Mouse (Mus musculus): ENCODE measurements around the gene Efcab5.
"Not testable (repeated sequence)": the region's sequence is repeated elsewhere in the genome, so short reads cannot be mapped to it uniquely, and the experiment has no call there.

Gene Efcab5

GRCm38 (mm10) chr11:77096991-77097390, 91.8 kb downstream of the Efcab5 start:
- DNase-seq (ENCODE audit: low spot score in 2 of 2): no peak

- no peak for DNase-seq (ENCODE audit: low spot score in 2 of 2)
Measured at GRCm38 (mm10) chr11:77096581-77096980, 92.2 kb downstream of the Efcab5 start.

- no peak for DNase-seq (ENCODE audit: low spot score in 2 of 2)
Measured at GRCm38 (mm10) chr11:77095206-77095605, 93.6 kb downstream of the Efcab5 start.

- DNase-seq (ENCODE audit: low spot score in 2 of 2): no peak
Measured at GRCm38 (mm10) chr11:77094136-77094535, 94.6 kb downstream of the Efcab5 start.

GRCm38 (mm10) chr11:77093208-77093607, 95.6 kb downstream of the Efcab5 start:
- DNase-seq (ENCODE audit: low spot score in 2 of 2): peak in 1 of 2 experiments; percentile 24

- no peak for DNase-seq (ENCODE audit: low spot score in 2 of 2)
Measured at GRCm38 (mm10) chr11:77089162-77089561, 99.6 kb downstream of the Efcab5 start.

GRCm38 (mm10) chr11:77087004-77087403, 101.8 kb downstream of the Efcab5 start:
- DNase-seq (ENCODE audit: low spot score in 2 of 2): no peak

- DNase-seq (ENCODE audit: low spot score in 2 of 2): no peak
Measured at GRCm38 (mm10) chr11:77084001-77084682, 104.6 kb downstream of the Efcab5 start.

GRCm38 (mm10) chr11:77079361-77079760, 109.4 kb downstream of the Efcab5 start:
- DNase-seq (ENCODE audit: low spot score in 2 of 2): no peak

- DNase-seq (ENCODE audit: low spot score in 2 of 2): peak; percentile 83 to 92
Measured at GRCm38 (mm10) chr11:77078273-77079134, 110.3 kb downstream of the Efcab5 start, which contains the start of gene Nsrp1. Gene Nsrp1, minus strand, starts transcription at chr11:77078435.

- DNase-seq (ENCODE audit: low spot score in 2 of 2): no peak
Measured at GRCm38 (mm10) chr11:77077792-77078191, 111.0 kb downstream of the Efcab5 start.

GRCm38 (mm10) chr11:77077331-77077730, 111.4 kb downstream of the Efcab5 start:
- not testable (repeated sequence) for DNase-seq (ENCODE audit: low spot score in 2 of 2)

GRCm38 (mm10) chr11:77070721-77071120, 118.0 kb downstream of the Efcab5 start:
- DNase-seq (ENCODE audit: low spot score in 2 of 2): no peak

GRCm38 (mm10) chr11:77068825-77069224, 119.9 kb downstream of the Efcab5 start:
- no peak for DNase-seq (ENCODE audit: low spot score in 2 of 2)

- no peak for DNase-seq (ENCODE audit: low spot score in 2 of 2)
Measured at GRCm38 (mm10) chr11:77063406-77063805, 125.4 kb downstream of the Efcab5 start.

- no peak for DNase-seq (ENCODE audit: low spot score in 2 of 2)
Measured at GRCm38 (mm10) chr11:77061951-77062350, 126.8 kb downstream of the Efcab5 start.

- DNase-seq (ENCODE audit: low spot score in 2 of 2): no peak
Measured at GRCm38 (mm10) chr11:77042816-77043215, 146.0 kb downstream of the Efcab5 start.

- no peak for DNase-seq (ENCODE audit: low spot score in 2 of 2)
Measured at GRCm38 (mm10) chr11:77041891-77042290, 146.9 kb downstream of the Efcab5 start.
